Mouse (Mus musculus) heart, adult 2 months (tissue): ENCODE results near the gene Ceacam18. TPM values are rescaled to one million over a fixed set of nuclear protein-coding genes. Genes with fewer than 3 reads are reported as not detected.
A peak's percentile ranks its signal among the peaks of the same experiment; 100 is the strongest.

Experiments
- DNase-seq, 2 experiments: peaks; one replicate each; pipeline ENCODE4 v3.0.0; 2021
- H3K27ac ChIP-seq: fragments of 200-600 bp; 2 replicates; pipeline ENCODE4 v1.8.1; 2022
- H3K27me3 ChIP-seq: fragments of 200-500 bp; 2 replicates; pipeline ENCODE4 v1.6.1; 2012; ENCODE audit warnings: mild to moderate bottlenecking, low read length, inconsistent platforms, mixed read lengths; ENCODE audit not compliant: control insufficient read depth, insufficient read depth
- H3K36me3 ChIP-seq: fragments of 200-500 bp; 2 replicates; pipeline ENCODE4 v1.6.1; 2012; ENCODE audit warnings: low read length, inconsistent platforms; ENCODE audit not compliant: control insufficient read depth, insufficient read depth
- H3K4me1 ChIP-seq: fragments of 200-500 bp; 2 replicates; pipeline ENCODE4 v1.6.1; 2011; ENCODE audit warnings: low read length; ENCODE audit not compliant: control insufficient read depth, insufficient read depth
- H3K4me3 ChIP-seq: fragments of 200-600 bp; 2 replicates; pipeline ENCODE4 v1.8.1; 2022
- H3K79me2 ChIP-seq: fragments of 200-500 bp; replicated peaks from 2 replicates; pipeline ENCODE4 v1.6.1; 2012; ENCODE audit warnings: mild to moderate bottlenecking, inconsistent platforms, low read length, moderate library complexity, mixed read lengths; ENCODE audit not compliant: control insufficient read depth, insufficient read depth
- H3K9ac ChIP-seq: fragments of 200-500 bp; 2 replicates; pipeline ENCODE4 v1.6.1; 2012; ENCODE audit warnings: low read depth, mild to moderate bottlenecking, control low read depth, inconsistent platforms, low read length, mixed read lengths
- CTCF ChIP-seq: fragments of 200-600 bp; IDR thresholded peaks from 2 replicates; pipeline ENCODE4 v1.8.1; 2022; ENCODE audit warnings: antibody characterized with exemption, mild to moderate bottlenecking, moderate library complexity
- EP300 ChIP-seq: fragments of 200-500 bp; IDR thresholded peaks from 2 replicates; pipeline ENCODE4 v1.6.1; 2011; ENCODE audit warnings: low read depth, low read length, control low read depth; ENCODE audit not compliant: insufficient read depth
- POLR2A ChIP-seq: fragments of 200-500 bp; IDR thresholded peaks from 2 replicates; pipeline ENCODE4 v1.6.1; 2011; ENCODE audit warnings: mild to moderate bottlenecking, low read depth, low read length, control low read depth; ENCODE audit not compliant: insufficient read depth
- WGBS: fragments of 180-500 bp; shearing (Covaris S2); methylation state at CpG from one replicate; pipeline ENCODE4 v1.1.7; 2018; 5-methylcytosine and 5-hydroxymethylcytosine counted together
- intact Hi-C: fragments of 180-260 bp; cut with DNase I; formaldehyde crosslinking; loops from one replicate; pipeline ENCODE4 v1.15.1; 2025
- polyA plus RNA-seq: library from polyadenylated mRNA; depleted of rRNA; stranded (reverse); fragments of >200 nt; gene quantifications from 2 replicates; pipeline ENCODE4 v1.2.3, GENCODE M21; 2012
- total RNA-seq, 2 experiments: library from RNA; stranded (reverse); gene quantifications; 2 replicates each; pipeline ENCODE4 v1.2.3; 2021

Ceacam18 gene
- total and polyA plus RNA-seq, 3 experiments = not detected

GRCm38 (mm10) chr7:43636194-43636593, 1.7 kb downstream of the Ceacam18 start:
- Histone ChIP-seq H3K36me3 (no peaks in the 10 kb centered on the region), H3K4me3 (no peak overlapping the region), H3K27me3 (no peaks in the 10 kb centered on the region), H3K79me2 (no peaks in the 10 kb centered on the region), H3K9ac (no peak overlapping the region), H3K4me1 (no peaks in the 10 kb centered on the region), H3K27ac (no peak overlapping the region)
- WGBS = 50% methylated on average over 2 of the region's 2 CpGs
- intact Hi-C loops = no loop called here
- no peak for DNase-seq
- no peak for TF ChIP-seq CTCF
- no peak for TF ChIP-seq EP300
- no peak for TF ChIP-seq POLR2A

- Histone ChIP-seq H3K9ac (no peak overlapping the region), H3K4me1 (no peaks in the 10 kb centered on the region), H3K27me3 (no peaks in the 10 kb centered on the region), H3K27ac (no peak overlapping the region), H3K4me3 (no peak overlapping the region), H3K36me3 (no peaks in the 10 kb centered on the region), H3K79me2 (no peaks in the 10 kb centered on the region)
- no peak for TF ChIP-seq EP300
- no peak for TF ChIP-seq CTCF
- TF ChIP-seq POLR2A = no peak
- DNase-seq = no peak
- WGBS = 66% methylated on average over 1 of the region's 1 CpGs
- intact Hi-C loops = no loop called here
These were observed 2.6 kb downstream of the Ceacam18 start for GRCm38 (mm10) chr7:43637118-43637517.

GRCm38 (mm10) chr7:43642587-43642986, 8.1 kb downstream of the Ceacam18 start:
- Histone ChIP-seq H3K79me2 (no peaks in the 10 kb centered on the region), H3K27ac (no peak overlapping the region), H3K4me3 (no peak overlapping the region), H3K9ac (no peak overlapping the region), H3K36me3 (no peaks in the 10 kb centered on the region), H3K4me1 (peaks cover 1% of the 10 kb centered on the region; the same call in 1 of the 2 replicates), H3K27me3 (no peaks in the 10 kb centered on the region)
- WGBS = 59% methylated on average over 5 of the region's 5 CpGs
- peak in 1 of 2 experiments; percentile 11 for DNase-seq
- TF ChIP-seq POLR2A (no peak), CTCF (no peak), EP300 (no peak)
- intact Hi-C loops = no loop called here

- H3K9ac ChIP-seq = no peak overlapping the region
- H3K79me2 ChIP-seq = no peaks in the 10 kb centered on the region
- 64% methylated on average over 17 of the region's 17 CpGs for WGBS
- no peak for DNase-seq
- intact Hi-C loops = no loop called here
- no peak overlapping the region for H3K27ac ChIP-seq
- H3K4me1 ChIP-seq = peaks cover 1% of the 10 kb centered on the region; the same call in 1 of the 2 replicates
- no peaks in the 10 kb centered on the region for H3K36me3 ChIP-seq
- no peak overlapping the region for H3K4me3 ChIP-seq
- no peaks in the 10 kb centered on the region for H3K27me3 ChIP-seq
- TF ChIP-seq POLR2A (no peak), CTCF (no peak), EP300 (no peak)
These were observed 8.6 kb downstream of the Ceacam18 start for GRCm38 (mm10) chr7:43643046-43643652.

DNA sequence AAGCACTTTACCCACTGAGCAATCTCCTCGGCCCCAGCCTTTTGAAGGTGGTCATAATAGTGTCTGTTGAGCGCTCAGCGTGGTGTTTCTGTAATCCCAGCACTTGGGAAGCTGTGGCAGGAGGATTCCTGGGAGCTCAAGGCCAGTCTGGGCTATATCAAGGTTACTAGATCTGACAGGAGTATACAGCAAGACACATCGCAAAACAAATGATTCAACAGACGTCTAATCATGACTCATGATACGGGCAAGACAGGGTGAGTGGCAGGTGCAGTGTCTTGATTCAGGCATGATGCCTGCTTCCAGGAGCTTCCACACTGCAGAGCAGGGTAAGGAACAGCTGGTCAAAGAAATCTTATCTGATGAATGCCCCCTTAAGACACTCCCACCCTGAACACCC, 18.2 kb downstream of the Ceacam18 start:
- Histone ChIP-seq H3K4me3 (no peak overlapping the region), H3K27ac (no peak overlapping the region), H3K9ac (no peak overlapping the region), H3K4me1 (no peaks in the 10 kb centered on the region), H3K36me3 (no peaks in the 10 kb centered on the region), H3K27me3 (no peaks in the 10 kb centered on the region), H3K79me2 (no peaks in the 10 kb centered on the region)
- TF ChIP-seq EP300 (no peak), CTCF (no peak), POLR2A (no peak)
- DNase-seq = no peak
- WGBS = 75% methylated on average over 6 of the region's 6 CpGs
- intact Hi-C loops = no loop called here

DNA sequence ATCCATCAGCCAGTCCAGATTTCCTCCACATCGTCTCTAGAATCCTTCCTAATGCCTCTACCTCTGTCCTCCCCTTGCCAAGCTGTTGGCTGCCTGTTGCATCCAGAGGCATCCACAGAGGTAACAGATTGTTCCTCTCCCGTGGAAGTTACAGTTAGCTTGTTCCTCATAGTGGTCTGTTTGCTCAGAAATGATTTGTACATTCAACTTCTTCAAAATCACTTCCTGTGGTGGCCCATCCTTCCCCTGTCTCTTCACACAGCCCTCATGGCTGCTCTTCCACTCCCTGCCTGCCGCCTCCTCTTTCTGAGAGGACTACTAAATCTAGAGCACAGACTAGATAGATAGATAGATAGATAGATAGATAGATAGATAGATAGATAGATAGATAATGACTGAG, 20.0 kb downstream of the Ceacam18 start:
- Histone ChIP-seq H3K36me3 (no peaks in the 10 kb centered on the region), H3K27me3 (0 out of 2 replicates have a peak, but pooled peaks cover 1% of the 10 kb centered on the region), H3K4me1 (no peaks in the 10 kb centered on the region), H3K9ac (no peak overlapping the region), H3K4me3 (no peak overlapping the region), H3K79me2 (no peaks in the 10 kb centered on the region), H3K27ac (no peak overlapping the region)
- 55% methylated on average over 3 of the region's 3 CpGs for WGBS
- no peak for DNase-seq
- no peak for TF ChIP-seq EP300
- no peak for TF ChIP-seq POLR2A
- no peak for TF ChIP-seq CTCF
- intact Hi-C loops = no loop called here
